8 mouse cellular contexts compared by ENCODE assay signal in genomic region chr7:101450422-101451401, GRCm38 (mm10). TPM values are rescaled to one million over a fixed set of nuclear protein-coding genes. Genes with fewer than 3 reads are reported as not detected.
A peak's percentile ranks its signal among the peaks of the same experiment; 100 is the strongest.
DNase-seq lines count a peak whose midpoint lies in the region; ATAC-seq and TF ChIP-seq lines count a peak whose summit lies in the region.

No protein-coding gene starts in this region.

- peak overlapping the region; percentile 88 for H3K4me3 ChIP-seq in E14TG2a.4 (replicated peaks; ENCODE audit: low read length)
- peak overlapping the region; percentile 55 for H3K4me3 ChIP-seq in forebrain, embryonic 12.5 days (replicated peaks)
- H3K4me3 ChIP-seq in liver, embryonic 16.5 days (ENCODE audit: low read depth, low read length) = peak overlapping the region; percentile 62
- H3K4me3 ChIP-seq in neural tube, embryonic 12.5 days = peak overlapping the region; percentile 49
- H3K4me3 ChIP-seq in testis, adult 2 months (ENCODE audit: control insufficient read depth, low read depth, low read length) = peak overlapping the region; percentile 81

- TF ChIP-seq CTCF in E14TG2a.4 (conservative IDR thresholded peaks at IDR 0.05; ENCODE audit: low read length) = peak; percentile 88
- peak; percentile 98 for TF ChIP-seq CTCF in testis, adult 2 months (IDR thresholded peaks at IDR 0.05; ENCODE audit: control insufficient read depth, insufficient read depth, insufficient replicate concordance, low read depth, low read length)

- peak overlapping the region; percentile 69 for H3K9ac ChIP-seq in forebrain, embryonic 12.5 days
- peak overlapping the region; percentile 28 for H3K9ac ChIP-seq in liver, embryonic 16.5 days (ENCODE audit: low read depth, low read length)
- H3K9ac ChIP-seq in neural tube, embryonic 12.5 days = peak overlapping the region; percentile 55

- ATAC-seq in forebrain, embryonic 12.5 days (ENCODE audit: low FRiP score) = peak; percentile 86
- peak; percentile 70 for ATAC-seq in liver, embryonic 16.5 days (ENCODE audit: low read depth)
- peak; percentile 84 for ATAC-seq in neural tube, embryonic 12.5 days (ENCODE audit: low FRiP score, low read depth)

- H3K4me1 ChIP-seq in E14TG2a.4 (replicated peaks; ENCODE audit: low read depth, low read length) = peaks cover 13% of the 10 kb centered on the region
- H3K4me1 ChIP-seq in forebrain, embryonic 12.5 days = 0 out of 2 replicates have a peak, but pooled peaks cover 5% of the 10 kb centered on the region
- peaks cover 4% of the 10 kb centered on the region; the same call in 1 of the 2 replicates for H3K4me1 ChIP-seq in liver, embryonic 16.5 days (ENCODE audit: control insufficient read depth, low read depth, low read length)
- H3K4me1 ChIP-seq in neural tube, embryonic 12.5 days = peaks cover 6% of the 10 kb centered on the region; the same call in 1 of the 2 replicates
- H3K4me1 ChIP-seq in testis, adult 2 months (ENCODE audit: control insufficient read depth, insufficient read depth, low read length) = peaks cover 4% of the 10 kb centered on the region

- H3K27ac ChIP-seq in forebrain, embryonic 12.5 days = no peak overlapping the region
- no peak overlapping the region for H3K27ac ChIP-seq in liver, embryonic 16.5 days (ENCODE audit: low read length)
- no peak overlapping the region for H3K27ac ChIP-seq in neural tube, embryonic 12.5 days
- no peak overlapping the region for H3K27ac ChIP-seq in testis, adult 2 months (ENCODE audit: control insufficient read depth, insufficient read depth, low read depth, low read length)

- H3K9me3 ChIP-seq in E14TG2a.4 (ENCODE audit: low read length) = no peaks in the 10 kb centered on the region
- H3K9me3 ChIP-seq in forebrain, embryonic 12.5 days = no peaks in the 10 kb centered on the region
- no peaks in the 10 kb centered on the region for H3K9me3 ChIP-seq in liver, embryonic 16.5 days (replicated peaks; ENCODE audit: control insufficient read depth, low read length)
- H3K9me3 ChIP-seq in neural tube, embryonic 12.5 days = no peaks in the 10 kb centered on the region

- H3K36me3 ChIP-seq in E14TG2a.4 (ENCODE audit: insufficient read depth, low read length) = no peaks in the 10 kb centered on the region
- H3K36me3 ChIP-seq in forebrain, embryonic 12.5 days (replicated peaks) = no peaks in the 10 kb centered on the region
- H3K36me3 ChIP-seq in liver, embryonic 16.5 days (ENCODE audit: control insufficient read depth, insufficient read depth) = no peaks in the 10 kb centered on the region
- no peaks in the 10 kb centered on the region for H3K36me3 ChIP-seq in neural tube, embryonic 12.5 days
- H3K36me3 ChIP-seq in testis, adult 2 months (ENCODE audit: control insufficient read depth, insufficient read depth, low read length) = no peaks in the 10 kb centered on the region

- under 1% methylated on average over 68 of the region's 68 CpGs for WGBS in forebrain, embryonic 12.5 days
- WGBS in liver, embryonic 16.5 days (ENCODE audit: insufficient replicate concordance) = under 1% methylated on average over 59 of the region's 68 CpGs
- WGBS in neural tube, embryonic 12.5 days = under 1% methylated on average over 63 of the region's 68 CpGs

- H3K27me3 ChIP-seq in E14TG2a.4 (ENCODE audit: insufficient read depth, low read length) = peaks cover 69% of the 10 kb centered on the region
- H3K27me3 ChIP-seq in forebrain, embryonic 12.5 days = peaks cover 43% of the 10 kb centered on the region
- H3K27me3 ChIP-seq in liver, embryonic 16.5 days (ENCODE audit: control insufficient read depth, insufficient read depth, low read depth, low read length) = peaks cover 22% of the 10 kb centered on the region
- H3K27me3 ChIP-seq in neural tube, embryonic 12.5 days (replicated peaks) = peaks cover 19% of the 10 kb centered on the region
- H3K27me3 ChIP-seq in testis, adult 2 months (ENCODE audit: control insufficient read depth, insufficient read depth, low read length) = no peaks in the 10 kb centered on the region

- intact Hi-C loops in heart, postnatal 10 days (cut with DNase I) = loop anchor here (1.0 to 2.0 kb wide), 3 partner anchors 22 to 91 kb away; no protein-coding TSS in a partner anchor

- DNase-seq in c-Kit-positive CD71-positive TER-119-negative erythroid progenitor cells, embryonic 14.5 days (ENCODE audit: low read depth) = peak; percentile 40
- DNase-seq in heart, postnatal 10 days = peak; percentile 91 to 95
- peak; percentile 93 to 94 for DNase-seq in kidney, postnatal 4 days

- no peak for TF ChIP-seq POLR2A in testis, adult 2 months (IDR thresholded peaks at IDR 0.05; ENCODE audit: control insufficient read depth, low read depth, low read length)

- peak overlapping the region; percentile 87 for H3K4me2 ChIP-seq in forebrain, embryonic 12.5 days
- H3K4me2 ChIP-seq in liver, embryonic 16.5 days (ENCODE audit: low read depth, low read length) = peak overlapping the region; percentile 79
- H3K4me2 ChIP-seq in neural tube, embryonic 12.5 days (replicated peaks) = peak overlapping the region; percentile 82

RNA-seq across cellular contexts. Expression of gene Pde2a, which starts 29.2 kb away (rescaled TPM):
- 23.1 and 25.7 TPM in 2 replicates for polyA plus RNA-seq in forebrain, embryonic 12.5 days (2016; fragmentation: Nextera tagmentation; extraction: Ambion mirVana)
- 10 to 100 TPM; 65.2 to 70.1 TPM for total RNA-seq in heart, postnatal 10 days (2021)
- polyA plus RNA-seq in liver, embryonic 16.5 days (2015; fragmentation: Nextera tagmentation; extraction: Ambion mirVana) = 14.3 and 14.6 TPM in 2 replicates
- polyA plus RNA-seq in neural tube, embryonic 12.5 days (2016; fragmentation: Nextera tagmentation; extraction: Ambion mirVana) = 30.7 and 40.0 TPM in 2 replicates
- 7.4 and 10.3 TPM in 2 replicates for polyA plus RNA-seq in testis, adult 2 months (2012; rRNA removed)

RNA-seq across cellular contexts. Expression of gene Gm45837, which starts 40.0 kb away (rescaled TPM):
- not detected in 2 replicates for polyA plus RNA-seq in forebrain, embryonic 12.5 days (2016; fragmentation: Nextera tagmentation; extraction: Ambion mirVana)
- not detected for total RNA-seq in heart, postnatal 10 days (2021)
- polyA plus RNA-seq in liver, embryonic 16.5 days (2015; fragmentation: Nextera tagmentation; extraction: Ambion mirVana) = 4.0 TPM in 1 of 2 replicates, not detected in the other
- polyA plus RNA-seq in neural tube, embryonic 12.5 days (2016; fragmentation: Nextera tagmentation; extraction: Ambion mirVana) = not detected in 2 replicates
- polyA plus RNA-seq in testis, adult 2 months (2012; rRNA removed) = not detected in 2 replicates

Comparison
In these comparisons a context has a peak if more than half of its experiments do, and no peak if none do; other contexts are left out.
1. DNase-seq: peak in every context shown above with its lines; median percentile 94 in kidney, postnatal 4 days; 93 in heart, postnatal 10 days; 40 in c-Kit-positive CD71-positive TER-119-negative erythroid progenitor cells, embryonic 14.5 days.